Mouse (Mus musculus) cerebellum, adult 2 months (tissue): ENCODE measurements around the gene Emilin1. TPM values are rescaled to one million over a fixed set of nuclear protein-coding genes. Genes with fewer than 3 reads are reported as not detected.
A peak's percentile ranks its signal among the peaks of the same experiment; 100 is the strongest.

ENCODE experiments used
- DNase-seq, 2 experiments: peaks; one replicate each; pipeline ENCODE4 v3.0.0; 2021
- H3K27ac ChIP-seq: fragments of 200-500 bp; 2 replicates; pipeline ENCODE4 v1.5.1; 2012; ENCODE audit warnings: low read length, control low read depth, inconsistent platforms; ENCODE audit not compliant: insufficient read depth
- H3K27me3 ChIP-seq: fragments of 200-500 bp; 2 replicates; pipeline ENCODE4 v1.6.1; 2012; ENCODE audit warnings: inconsistent platforms, mild to moderate bottlenecking, low read length, moderate library complexity; ENCODE audit not compliant: control insufficient read depth, insufficient read depth
- H3K4me1 ChIP-seq: fragments of 200-500 bp; 2 replicates; pipeline ENCODE4 v1.6.1; 2011; ENCODE audit warnings: low read length; ENCODE audit not compliant: control insufficient read depth, insufficient read depth
- H3K4me3 ChIP-seq: fragments of 200-500 bp; replicated peaks from 2 replicates; pipeline ENCODE3; 2011; ENCODE audit warnings: mild to moderate bottlenecking, low read depth, low read length, control low read depth; ENCODE audit not compliant: insufficient read depth
- CTCF ChIP-seq: fragments of 200-500 bp; IDR thresholded peaks from 2 replicates; pipeline ENCODE4 v1.5.1; 2011; ENCODE audit warnings: low read depth, mild to moderate bottlenecking, control low read depth, low read length, moderate library complexity, borderline replicate concordance; ENCODE audit not compliant: insufficient read depth
- POLR2A ChIP-seq: fragments of 200-500 bp; IDR thresholded peaks from 2 replicates; pipeline ENCODE4 v1.6.1; 2011; ENCODE audit warnings: low read length, control low read depth, borderline replicate concordance; ENCODE audit not compliant: insufficient read depth
- WGBS: fragments of 180-500 bp; shearing (Covaris S2); methylation state at CpG from one replicate; pipeline ENCODE4 v1.1.7; 2018; 5-methylcytosine and 5-hydroxymethylcytosine counted together
- polyA plus RNA-seq: library from polyadenylated mRNA; depleted of rRNA; stranded (reverse); fragments of >200 nt; gene quantifications from 2 replicates; pipeline ENCODE4 v1.2.3, GENCODE M21; 2012

Gene Emilin1
- polyA plus RNA-seq, 1 experiment: 1.7 TPM

DNA sequence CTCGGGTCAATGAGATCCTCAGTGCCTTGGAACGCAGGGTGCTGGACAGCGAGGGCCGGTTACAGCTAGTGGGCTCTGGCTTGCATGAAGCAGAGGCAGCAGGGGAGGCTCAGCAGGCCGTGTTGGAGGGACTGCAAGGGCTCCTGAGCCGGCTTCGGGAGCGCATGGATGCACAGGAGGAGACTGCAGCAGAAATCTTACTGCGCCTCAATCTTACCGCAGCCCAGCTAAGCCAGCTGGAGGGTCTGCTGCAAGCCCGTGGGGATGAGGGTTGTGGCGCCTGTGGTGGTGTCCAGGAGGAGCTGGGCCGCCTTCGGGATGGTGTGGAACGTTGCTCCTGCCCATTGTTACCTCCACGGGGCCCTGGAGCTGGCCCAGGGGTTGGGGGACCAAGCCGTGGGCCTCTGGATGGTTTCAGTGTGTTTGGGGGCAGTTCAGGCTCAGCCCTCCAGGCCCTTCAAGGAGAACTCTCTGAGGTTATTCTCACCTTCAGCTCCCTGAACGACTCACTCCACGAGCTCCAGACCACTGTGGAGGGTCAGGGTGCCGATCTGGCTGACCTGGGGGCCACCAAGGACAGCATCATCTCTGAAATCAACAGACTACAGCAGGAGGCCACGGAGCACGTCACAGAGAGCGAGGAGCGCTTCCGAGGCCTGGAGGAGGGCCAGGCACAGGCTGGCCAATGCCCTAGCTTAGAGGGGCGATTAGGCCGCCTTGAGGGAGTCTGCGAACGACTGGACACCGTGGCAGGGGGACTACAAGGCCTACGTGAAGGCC, 4.9 kb downstream of the Emilin1 start:
- no peaks in the 10 kb centered on the region for H3K27me3 ChIP-seq
- DNase-seq: no peak
- H3K27ac ChIP-seq: no peak overlapping the region
- H3K4me3 ChIP-seq: no peak overlapping the region
- WGBS: 76% methylated on average over 31 of the region's 31 CpGs
- no peaks in the 10 kb centered on the region for H3K4me1 ChIP-seq
- TF ChIP-seq CTCF: no peak
- TF ChIP-seq POLR2A: no peak

DNA sequence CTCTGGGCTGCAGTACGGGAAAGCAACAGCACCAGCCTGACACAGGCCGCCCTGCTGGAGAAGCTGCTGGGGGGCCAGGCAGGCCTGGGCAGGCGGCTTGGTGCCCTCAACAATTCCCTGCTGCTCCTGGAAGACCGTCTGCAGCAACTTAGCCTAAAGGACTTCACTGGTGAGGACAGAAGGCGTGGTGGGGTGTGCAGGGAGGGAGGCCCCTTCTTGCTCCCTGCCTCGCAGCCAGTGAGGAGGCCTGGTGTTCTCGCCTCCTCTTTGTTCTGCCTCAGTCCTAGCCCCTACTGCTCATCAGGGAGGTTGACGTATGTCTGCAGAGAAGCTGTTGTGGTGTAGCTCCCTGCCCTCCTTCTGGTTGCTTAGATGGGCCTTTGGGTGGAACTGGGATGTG, 5.5 kb downstream of the Emilin1 start:
- 85% methylated on average over 8 of the region's 8 CpGs for WGBS
- no peak overlapping the region for H3K27ac ChIP-seq
- H3K4me1 ChIP-seq: no peaks in the 10 kb centered on the region
- no peak for DNase-seq
- no peaks in the 10 kb centered on the region for H3K27me3 ChIP-seq
- TF ChIP-seq POLR2A: no peak
- no peak overlapping the region for H3K4me3 ChIP-seq

DNA sequence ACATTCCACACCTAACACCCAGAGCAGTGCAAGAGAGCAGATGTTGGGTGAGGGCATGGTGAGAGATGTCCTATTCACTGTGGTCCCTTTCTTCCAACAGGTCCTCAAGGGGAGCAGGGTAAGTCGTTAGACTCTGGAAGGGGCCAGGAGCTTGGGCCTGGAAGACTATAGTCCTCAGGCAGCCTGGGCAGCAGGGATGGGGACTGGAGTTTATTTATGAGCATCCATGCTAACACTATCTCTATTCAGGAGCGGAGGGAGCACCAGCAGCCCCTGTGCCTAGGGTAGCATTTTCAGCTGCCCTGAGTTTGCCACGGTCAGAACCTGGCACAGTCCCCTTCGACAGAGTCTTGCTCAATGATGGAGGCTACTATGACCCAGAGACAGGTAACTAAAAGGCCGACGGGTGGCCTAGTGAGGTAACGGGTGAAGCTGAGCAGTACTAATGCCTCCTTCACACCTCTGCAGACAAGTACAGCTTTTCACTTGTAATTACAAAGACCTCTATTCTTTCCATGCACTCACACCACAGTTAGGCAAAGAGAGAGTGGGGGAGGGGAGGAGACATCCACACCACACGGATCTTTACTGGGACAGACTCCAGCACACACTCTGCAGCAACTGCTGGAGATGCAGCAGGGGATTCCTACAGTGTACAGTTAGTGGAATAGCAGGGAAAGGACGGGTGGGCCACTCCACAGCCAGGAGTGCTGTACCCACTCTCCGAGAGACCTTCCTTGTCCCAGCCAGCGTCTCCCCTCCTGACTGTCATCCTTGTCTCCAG, 6.8 kb downstream of the Emilin1 start:
- WGBS: 71% methylated on average over 11 of the region's 11 CpGs
- Histone ChIP-seq H3K4me1 (no peaks in the 10 kb centered on the region), H3K4me3 (no peak overlapping the region), H3K27ac (no peak overlapping the region), H3K27me3 (no peaks in the 10 kb centered on the region)
- no peak for DNase-seq
- no peak for TF ChIP-seq POLR2A
- TF ChIP-seq CTCF: no peak

DNA sequence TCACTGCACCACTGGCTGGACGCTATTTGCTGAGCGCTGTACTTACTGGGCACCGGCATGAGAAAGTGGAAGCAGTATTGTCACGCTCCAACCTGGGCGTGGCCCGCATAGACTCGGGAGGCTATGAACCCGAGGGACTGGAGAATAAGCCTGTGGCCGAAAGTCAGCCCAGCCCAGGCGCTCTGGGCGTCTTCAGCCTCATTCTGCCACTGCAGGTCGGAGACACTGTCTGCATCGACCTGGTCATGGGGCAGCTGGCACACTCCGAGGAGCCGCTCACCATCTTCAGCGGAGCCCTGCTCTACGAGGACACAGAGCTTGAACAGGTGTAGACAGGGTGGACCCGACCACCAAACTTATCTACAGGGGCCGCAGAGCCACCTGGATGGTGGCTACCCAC, 7.4 kb downstream of the Emilin1 start:
- Histone ChIP-seq H3K27ac (no peak overlapping the region), H3K4me1 (no peaks in the 10 kb centered on the region), H3K4me3 (peak overlapping the region; percentile 4), H3K27me3 (no peaks in the 10 kb centered on the region)
- WGBS: 65% methylated on average over 19 of the region's 19 CpGs
- TF ChIP-seq CTCF (no peak), POLR2A (no peak)
- DNase-seq: peak in 1 of 2 experiments; percentile 47

DNA sequence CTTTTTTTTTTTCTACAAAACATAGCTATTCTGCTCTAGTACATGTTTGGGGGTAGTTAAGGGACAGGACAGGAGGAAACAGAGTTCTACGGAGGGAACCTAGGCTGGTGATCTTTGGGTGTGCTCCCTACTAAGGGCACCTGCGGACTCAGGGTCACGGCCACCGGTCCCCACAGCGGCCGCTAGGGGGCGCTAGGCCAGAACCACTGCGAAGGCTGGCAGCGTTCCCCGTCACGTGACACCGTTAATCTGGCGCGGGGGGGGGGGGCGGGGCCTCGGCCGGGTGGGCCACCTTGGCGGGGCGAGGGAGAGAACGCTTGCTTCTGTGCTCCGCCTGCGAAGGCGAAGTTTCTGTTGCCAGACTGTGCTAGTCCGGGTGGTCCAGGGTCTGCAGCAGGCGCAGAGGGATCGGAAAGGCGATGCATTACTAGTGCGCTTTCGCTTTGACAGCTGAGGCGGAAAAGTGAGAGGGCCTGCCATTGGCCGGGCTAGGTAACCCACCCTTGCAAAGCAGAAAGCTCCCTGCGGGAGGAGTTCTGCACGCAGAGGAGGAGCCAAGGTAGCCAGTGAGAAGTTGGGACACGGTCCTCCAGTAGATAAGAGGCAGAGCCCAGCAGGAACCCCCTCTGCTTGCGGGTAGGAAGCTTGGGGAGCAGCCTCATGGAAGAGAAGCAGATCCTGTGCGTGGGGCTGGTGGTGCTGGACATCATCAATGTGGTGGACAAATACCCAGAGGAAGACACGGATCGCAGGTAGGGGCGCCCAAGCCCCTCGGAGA, 8.2 kb downstream of the Emilin1 start, which contains the start of gene Khk:
TSS of gene Khk (plus strand) at position 176 of the 778 bp plus-strand sequence.
- DNase-seq: peak; percentile 87 to 95
- Histone ChIP-seq H3K27ac (peak within 1 kb of the TSS; percentile 43), H3K4me1 (no peaks in the 10 kb centered on the region), H3K27me3 (no peaks in the 10 kb centered on the region), H3K4me3 (peak within 1 kb of the TSS; percentile 86)
- WGBS: under 1% methylated on average over 40 of the region's 40 CpGs
- TF ChIP-seq CTCF: peak; percentile 86
- TF ChIP-seq POLR2A: peak; percentile 88

DNA sequence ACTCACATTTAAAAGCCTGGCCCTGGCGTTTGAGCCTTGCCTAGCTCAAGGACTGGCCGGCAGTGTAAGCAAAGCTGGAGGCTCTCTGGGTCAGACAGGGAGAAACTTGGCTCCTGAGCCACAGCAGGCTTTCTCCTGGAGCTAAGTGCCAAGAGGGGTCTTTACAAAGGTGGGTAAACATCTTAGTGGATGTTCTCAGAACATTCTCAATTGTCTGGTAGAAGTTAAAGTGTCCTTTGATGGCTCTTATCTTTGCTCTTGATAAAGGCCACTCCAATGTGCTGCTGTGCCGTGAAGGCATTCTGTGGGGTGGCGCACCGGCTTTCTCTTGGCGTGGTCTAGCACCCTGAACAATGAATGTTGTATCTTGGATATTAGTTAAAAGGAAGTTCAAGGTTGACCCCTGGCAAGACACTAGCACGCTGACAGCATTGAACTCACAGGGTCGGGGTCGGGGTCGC, 9.4 kb downstream of the Emilin1 start:
- Histone ChIP-seq H3K27ac (no peak overlapping the region), H3K4me1 (no peaks in the 10 kb centered on the region), H3K4me3 (peak overlapping the region; percentile 8), H3K27me3 (no peaks in the 10 kb centered on the region)
- no peak for DNase-seq
- no peak for TF ChIP-seq POLR2A
- no peak for TF ChIP-seq CTCF
- 75% methylated on average over 10 of the region's 10 CpGs for WGBS

DNA sequence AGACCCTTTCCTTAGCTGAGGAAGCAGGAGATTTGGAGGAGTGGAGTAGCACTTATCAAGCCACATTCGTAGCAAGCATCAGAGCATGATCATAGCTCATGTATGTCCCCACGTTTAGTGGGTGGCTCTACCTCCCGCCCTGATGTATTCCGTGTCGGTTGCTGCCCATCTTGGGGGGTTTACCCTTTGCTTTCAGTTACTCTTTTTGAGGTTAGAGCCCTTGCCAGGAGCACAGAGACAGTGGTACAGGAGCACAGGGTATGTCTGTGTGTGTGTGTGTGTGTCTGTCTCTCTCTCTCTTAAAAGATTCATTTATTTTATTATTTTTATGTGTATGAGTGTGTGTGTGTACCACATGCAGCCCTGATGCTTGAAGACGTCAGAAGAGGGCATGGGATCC, 9.9 kb downstream of the Emilin1 start:
- H3K27me3 ChIP-seq: no peaks in the 10 kb centered on the region
- no peaks in the 10 kb centered on the region for H3K4me1 ChIP-seq
- H3K27ac ChIP-seq: no peak overlapping the region
- H3K4me3 ChIP-seq: no peak overlapping the region
- TF ChIP-seq POLR2A: no peak
- TF ChIP-seq CTCF: no peak
- 83% methylated on average over 6 of the region's 6 CpGs for WGBS
- DNase-seq: no peak
